Mouse (Mus musculus): Measurements from ENCODE around the gene Gpc6.

The Gpc6 gene

GRCm38 (mm10) chr14:117061527-117061926 lies 136.4 kb downstream of the Gpc6 start:
- no peak for DNase-seq (ENCODE audit: low spot score in 2 of 2)

GRCm38 (mm10) chr14:117068179-117068578 lies 143.1 kb downstream of the Gpc6 start:
- DNase-seq (ENCODE audit: low spot score in 2 of 2), result no peak

- no peak for DNase-seq (ENCODE audit: low spot score in 2 of 2)
Measured at GRCm38 (mm10) chr14:117070470-117071085, 145.5 kb downstream of the Gpc6 start.

- no peak for DNase-seq (ENCODE audit: low spot score in 2 of 2)
Measured at GRCm38 (mm10) chr14:117093586-117093985, 168.5 kb downstream of the Gpc6 start.

GRCm38 (mm10) chr14:117106900-117107299 lies 181.8 kb downstream of the Gpc6 start:
- peak; percentile 11 for DNase-seq (ENCODE audit: low spot score in 2 of 2)

GRCm38 (mm10) chr14:117113153-117113552 lies 188.0 kb downstream of the Gpc6 start:
- DNase-seq (ENCODE audit: low spot score in 2 of 2), result no peak

GRCm38 (mm10) chr14:117122036-117122435 lies 196.9 kb downstream of the Gpc6 start:
- DNase-seq (ENCODE audit: low spot score in 2 of 2), result no peak

GRCm38 (mm10) chr14:117130334-117130733 lies 205.2 kb downstream of the Gpc6 start:
- no peak for DNase-seq (ENCODE audit: low spot score in 2 of 2)

- no peak for DNase-seq (ENCODE audit: low spot score in 2 of 2)
Measured at GRCm38 (mm10) chr14:117131324-117131723, 206.2 kb downstream of the Gpc6 start.

GRCm38 (mm10) chr14:117141077-117141848 lies 216.1 kb downstream of the Gpc6 start:
- DNase-seq (ENCODE audit: low spot score in 2 of 2), result no peak

- DNase-seq (ENCODE audit: low spot score in 2 of 2), result peak; percentile 14 to 45
Measured at GRCm38 (mm10) chr14:117146089-117146488, 221.0 kb downstream of the Gpc6 start.

GRCm38 (mm10) chr14:117146665-117147064 lies 221.6 kb downstream of the Gpc6 start:
- no peak for DNase-seq (ENCODE audit: low spot score in 2 of 2)

GRCm38 (mm10) chr14:117151621-117152020 lies 226.5 kb downstream of the Gpc6 start:
- no peak for DNase-seq (ENCODE audit: low spot score in 2 of 2)

GRCm38 (mm10) chr14:117155884-117156465 lies 230.9 kb downstream of the Gpc6 start:
- no peak for DNase-seq (ENCODE audit: low spot score in 2 of 2)

- DNase-seq (ENCODE audit: low spot score in 2 of 2), result no peak
Measured at GRCm38 (mm10) chr14:117157426-117157825, 232.3 kb downstream of the Gpc6 start.

GRCm38 (mm10) chr14:117166350-117166749 lies 241.2 kb downstream of the Gpc6 start:
- no peak for DNase-seq (ENCODE audit: low spot score in 2 of 2)

- DNase-seq (ENCODE audit: low spot score in 2 of 2), result no peak
Measured at GRCm38 (mm10) chr14:117193364-117193763, 268.2 kb downstream of the Gpc6 start.

- no peak for DNase-seq (ENCODE audit: low spot score in 2 of 2)
Measured at GRCm38 (mm10) chr14:117202012-117202411, 276.9 kb downstream of the Gpc6 start.

- DNase-seq (ENCODE audit: low spot score in 2 of 2), result no peak
Measured at GRCm38 (mm10) chr14:117203960-117204359, 278.8 kb downstream of the Gpc6 start.

GRCm38 (mm10) chr14:117214373-117214772 lies 289.3 kb downstream of the Gpc6 start:
- DNase-seq (ENCODE audit: low spot score in 2 of 2), result no peak

- DNase-seq (ENCODE audit: low spot score in 2 of 2), result no peak
Measured at GRCm38 (mm10) chr14:117226920-117227319, 301.8 kb downstream of the Gpc6 start.

- DNase-seq (ENCODE audit: low spot score in 2 of 2), result no peak
Measured at GRCm38 (mm10) chr14:117230476-117230875, 305.4 kb downstream of the Gpc6 start.

GRCm38 (mm10) chr14:117238226-117238625 lies 313.1 kb downstream of the Gpc6 start:
- DNase-seq (ENCODE audit: low spot score in 2 of 2), result no peak

Data from frontal cortex, postnatal 36 days (tissue).